Mouse (Mus musculus) layer of hippocampus, adult 9-11 months (tissue): ENCODE measurements at regions not wholly inside any gene's neighbourhood (a gene's known extent, or its start where the extent isn't known, plus 50 kb on each side); places are given as distances from the start of the nearest gene placed in this dataset.
"Not testable (repeated sequence)": the region's sequence is repeated elsewhere in the genome, so short reads cannot be mapped to it uniquely, and the experiment has no call there.

Source experiments
- DNase-seq: peaks from one replicate; pipeline ENCODE4 v3.0.0; 2022

GRCm38 (mm10) chr4:81712378-81712777 lies 269.8 kb upstream of the Mpdz start:
- DNase-seq: no peak

GRCm38 (mm10) chr4:81695182-81695581 lies 252.6 kb upstream of the Mpdz start:
- no peak for DNase-seq

- no peak for DNase-seq
Observed at GRCm38 (mm10) chr4:81677205-81677604, 234.6 kb upstream of the Mpdz start.

GRCm38 (mm10) chr4:81674871-81675270 lies 232.3 kb upstream of the Mpdz start:
- no peak for DNase-seq

- no peak for DNase-seq
Observed at GRCm38 (mm10) chr4:81673398-81674265, 231.0 kb upstream of the Mpdz start.

GRCm38 (mm10) chr4:81671986-81672385 lies 229.4 kb upstream of the Mpdz start:
- DNase-seq: no peak

GRCm38 (mm10) chr4:81669181-81669580 lies 226.6 kb upstream of the Mpdz start:
- DNase-seq: no peak

- no peak for DNase-seq
Observed at GRCm38 (mm10) chr4:81661096-81661495, 218.5 kb upstream of the Mpdz start.

GRCm38 (mm10) chr4:81628496-81628828 lies 185.8 kb upstream of the Mpdz start:
- no peak for DNase-seq

GRCm38 (mm10) chr4:81627714-81628495 lies 185.3 kb upstream of the Mpdz start:
- DNase-seq: no peak

GRCm38 (mm10) chr4:81625348-81625934 lies 182.8 kb upstream of the Mpdz start:
- no peak for DNase-seq

- no peak for DNase-seq
Observed at GRCm38 (mm10) chr4:81624111-81624510, 181.5 kb upstream of the Mpdz start.

- DNase-seq: no peak
Observed at GRCm38 (mm10) chr4:81621391-81622137, 178.9 kb upstream of the Mpdz start.

GRCm38 (mm10) chr4:81617191-81617590 lies 174.6 kb upstream of the Mpdz start:
- DNase-seq: no peak

GRCm38 (mm10) chr4:81611191-81611590 lies 168.6 kb upstream of the Mpdz start:
- no peak for DNase-seq

GRCm38 (mm10) chr4:81600396-81600795 lies 157.8 kb upstream of the Mpdz start:
- DNase-seq: no peak

- no peak for DNase-seq
Observed at GRCm38 (mm10) chr4:81597390-81597789, 154.8 kb upstream of the Mpdz start.

GRCm38 (mm10) chr4:81593431-81593830 lies 150.8 kb upstream of the Mpdz start:
- DNase-seq: not testable (repeated sequence)

- no peak for DNase-seq
Observed at GRCm38 (mm10) chr4:81582546-81582945, 139.9 kb upstream of the Mpdz start.

- DNase-seq: no peak
Observed at GRCm38 (mm10) chr4:81580553-81580952, 137.9 kb upstream of the Mpdz start.

GRCm38 (mm10) chr4:81579389-81580110 lies 136.9 kb upstream of the Mpdz start:
- no peak for DNase-seq

GRCm38 (mm10) chr4:81578981-81579380 lies 136.4 kb upstream of the Mpdz start:
- no peak for DNase-seq
